Mouse (Mus musculus) lung, postnatal 14 days (tissue): ENCODE measurements around the gene Slc35g2.

ENCODE experiments used
- DNase-seq: peaks from one replicate; pipeline ENCODE4 v3.0.0; 2021

Slc35g2 gene

GRCm38 (mm10) chr9:100570626-100571233 is at the start of gene Slc35g2:
TSS of gene Slc35g2 (minus strand) at chr9:100571090.
- peak; percentile 45 for DNase-seq

GRCm38 (mm10) chr9:100616947-100617346 is 46.1 kb upstream of the Slc35g2 start:
- peak; percentile 57 for DNase-seq

GRCm38 (mm10) chr9:100613501-100614071 is 42.7 kb upstream of the Slc35g2 start:
- no peak for DNase-seq

- DNase-seq = peak; percentile 41
Measured at GRCm38 (mm10) chr9:100605985-100606554, 35.2 kb upstream of the Slc35g2 start.

- no peak for DNase-seq
Measured at GRCm38 (mm10) chr9:100605522-100605921, 34.6 kb upstream of the Slc35g2 start.

- no peak for DNase-seq
Measured at GRCm38 (mm10) chr9:100603156-100603555, 32.3 kb upstream of the Slc35g2 start.

- DNase-seq = peak; percentile 7
Measured at GRCm38 (mm10) chr9:100602130-100602529, 31.2 kb upstream of the Slc35g2 start.

GRCm38 (mm10) chr9:100599761-100600328 is 29.0 kb upstream of the Slc35g2 start:
- no peak for DNase-seq

- DNase-seq = no peak
Measured at GRCm38 (mm10) chr9:100597546-100597945, 26.7 kb upstream of the Slc35g2 start, which contains the start of gene Stag1. TSS of gene Stag1 (plus strand) at chr9:100597798.

- DNase-seq = no peak
Measured at GRCm38 (mm10) chr9:100596317-100596716, 25.4 kb upstream of the Slc35g2 start.

- no peak for DNase-seq
Measured at GRCm38 (mm10) chr9:100590462-100590861, 19.6 kb upstream of the Slc35g2 start.

GRCm38 (mm10) chr9:100584031-100584430 is 13.1 kb upstream of the Slc35g2 start:
- DNase-seq = no peak

GRCm38 (mm10) chr9:100582883-100583575 is 12.1 kb upstream of the Slc35g2 start:
- DNase-seq = no peak

GRCm38 (mm10) chr9:100581543-100582492 is 10.9 kb upstream of the Slc35g2 start:
- DNase-seq = no peak

- DNase-seq = no peak
Measured at GRCm38 (mm10) chr9:100580196-100580740, 9.4 kb upstream of the Slc35g2 start.

- DNase-seq = no peak
Measured at GRCm38 (mm10) chr9:100573942-100574341, 3.1 kb upstream of the Slc35g2 start.

GRCm38 (mm10) chr9:100573300-100573699 is 2.4 kb upstream of the Slc35g2 start:
- peak; percentile 21 for DNase-seq

GRCm38 (mm10) chr9:100571511-100571910 is 621 bp upstream of the Slc35g2 start:
- no peak for DNase-seq

GRCm38 (mm10) chr9:100569798-100570625 is 878 bp downstream of the Slc35g2 start:
- DNase-seq = peak; percentile 61

- DNase-seq = no peak
Measured at GRCm38 (mm10) chr9:100560251-100560890, 10.5 kb downstream of the Slc35g2 start.
